Mouse (Mus musculus): ENCODE results near the gene Spcs2.

Spcs2 gene

DNA sequence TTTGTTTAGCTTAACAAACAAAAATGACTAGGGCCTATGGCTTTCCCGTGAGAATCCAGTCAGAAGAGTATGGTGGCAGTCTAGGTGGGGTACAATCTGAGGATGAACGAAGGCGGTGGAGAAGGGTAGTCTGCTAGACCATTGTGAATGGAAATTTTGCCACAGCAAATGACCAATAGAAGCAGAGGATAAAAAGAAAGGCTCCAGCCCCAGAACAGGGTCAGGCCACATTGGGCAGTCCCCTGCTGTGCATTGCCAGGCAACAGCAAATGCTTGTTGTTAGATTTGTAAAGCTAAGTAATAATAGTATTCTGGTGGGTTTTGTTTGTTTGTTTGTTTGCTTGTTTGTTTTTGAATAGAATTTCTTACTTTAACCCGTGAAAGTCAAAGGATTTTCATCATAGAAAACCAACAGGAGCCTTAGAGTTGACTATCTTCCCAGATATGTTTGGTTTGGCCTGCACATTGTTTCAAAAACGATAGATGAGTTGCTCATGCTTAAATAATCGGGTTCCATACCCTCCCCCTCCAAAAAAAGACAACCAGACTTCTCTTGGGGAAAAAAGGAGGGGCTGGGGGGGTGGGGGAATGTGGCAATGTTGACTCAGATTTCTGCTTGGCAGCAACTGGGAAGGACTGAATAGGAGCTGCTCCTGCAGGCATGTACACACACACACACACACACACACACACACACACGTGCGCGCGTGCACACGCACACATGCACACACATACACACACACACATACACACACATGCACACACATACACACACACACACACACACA is 1.2 kb upstream of the Spcs2 start:
- no peak for DNase-seq (ENCODE audit: extremely low spot score, low read depth, low spot score)

DNA sequence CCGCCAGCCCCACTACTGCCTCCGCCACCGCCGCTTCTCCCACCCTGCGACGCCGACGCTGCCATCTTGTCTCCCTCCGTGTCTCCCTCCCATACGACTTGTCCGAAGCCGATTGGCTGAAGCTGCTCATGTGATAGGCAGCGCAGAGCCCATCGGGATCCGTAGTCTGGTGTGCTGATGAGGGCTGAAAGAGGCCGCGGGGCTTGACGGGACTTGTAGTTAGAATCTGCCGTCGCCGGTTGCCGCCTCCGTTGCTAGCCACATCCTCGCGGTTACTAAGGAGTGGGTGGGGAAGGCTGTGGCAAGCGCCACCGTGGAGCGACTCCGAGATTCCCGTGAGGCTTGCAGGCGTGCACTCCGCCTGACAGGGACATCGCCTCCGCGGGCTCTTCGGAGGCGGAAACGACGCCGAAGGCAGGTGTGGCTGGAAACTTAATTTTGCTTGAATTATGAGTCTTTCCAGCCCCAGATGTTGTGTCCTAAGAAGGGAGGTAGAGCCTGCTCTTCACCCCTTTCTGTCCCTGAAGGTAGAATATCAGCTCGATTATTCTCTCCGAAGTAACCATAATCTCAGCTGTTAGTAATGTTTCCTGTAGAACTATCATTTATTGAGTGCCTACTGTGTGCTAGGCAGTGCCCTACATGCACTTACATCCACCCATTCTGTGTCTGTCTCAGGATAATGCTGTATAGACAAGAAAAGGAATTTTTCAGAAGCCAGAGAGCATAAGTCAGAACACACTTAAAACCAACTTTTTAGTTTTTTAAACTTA is 4.3 kb downstream of the Spcs2 start, which contains the start of gene Xrra1:
Xrra1 (plus strand) TSS at position 304 of the 773 bp plus-strand sequence.
- peak; percentile 94 for DNase-seq (ENCODE audit: extremely low spot score, low read depth, low spot score)

GRCm38 (mm10) chr7:99858175-99858812 is 5.0 kb downstream of the Spcs2 start:
- DNase-seq (ENCODE audit: extremely low spot score, low read depth, low spot score): no peak

GRCm38 (mm10) chr7:99856266-99856861 is 6.9 kb downstream of the Spcs2 start:
- DNase-seq (ENCODE audit: extremely low spot score, low read depth, low spot score): no peak

GRCm38 (mm10) chr7:99854311-99854710 is 9.0 kb downstream of the Spcs2 start:
- no peak for DNase-seq (ENCODE audit: extremely low spot score, low read depth, low spot score)

GRCm38 (mm10) chr7:99853350-99853749 is 9.9 kb downstream of the Spcs2 start:
- DNase-seq (ENCODE audit: extremely low spot score, low read depth, low spot score): no peak

DNA sequence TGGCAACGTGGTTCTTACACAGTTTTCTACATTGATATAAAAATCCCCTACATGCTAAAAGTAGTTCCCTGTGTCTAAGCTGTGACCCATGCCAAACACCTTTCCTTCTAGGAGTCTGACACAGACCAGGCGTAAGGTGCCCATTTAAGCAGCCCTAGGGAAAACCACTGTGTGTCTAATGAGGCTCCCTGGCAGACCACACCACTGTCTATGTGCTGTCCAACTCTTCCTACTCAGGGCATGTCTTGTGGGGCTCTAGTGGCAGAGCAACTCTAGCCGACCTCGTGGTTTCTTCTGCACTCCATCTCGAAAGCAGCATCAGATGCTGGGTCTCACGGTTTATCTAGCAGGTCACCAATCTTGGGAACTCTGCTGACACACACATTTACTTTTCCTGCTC is 11.6 kb downstream of the Spcs2 start:
- no peak for DNase-seq (ENCODE audit: extremely low spot score, low read depth, low spot score)

DNA sequence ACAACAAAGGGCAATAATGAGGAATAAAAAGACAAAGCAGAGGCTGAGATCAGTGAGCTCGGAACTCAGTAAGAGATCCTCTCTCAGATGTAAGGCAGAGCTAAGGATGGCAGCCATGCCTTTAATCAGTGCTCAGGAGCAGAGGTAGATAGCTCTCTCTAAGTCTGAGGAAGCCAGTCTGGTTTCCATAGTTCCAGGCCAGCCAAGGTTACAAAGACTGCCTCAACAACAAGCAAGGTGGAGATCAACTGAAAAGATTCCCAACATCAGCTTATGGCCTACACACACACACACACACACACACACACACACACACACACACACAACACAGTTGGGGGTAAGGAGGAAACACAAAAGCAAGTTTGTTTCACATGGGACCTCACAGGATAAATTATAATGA is 12.1 kb downstream of the Spcs2 start:
- DNase-seq (ENCODE audit: extremely low spot score, low read depth, low spot score): no peak

GRCm38 (mm10) chr7:99850534-99850933 is 12.7 kb downstream of the Spcs2 start:
- no peak for DNase-seq (ENCODE audit: extremely low spot score, low read depth, low spot score)

GRCm38 (mm10) chr7:99845533-99846236 is 17.6 kb downstream of the Spcs2 start:
- DNase-seq (ENCODE audit: extremely low spot score, low read depth, low spot score): no peak

DNA sequence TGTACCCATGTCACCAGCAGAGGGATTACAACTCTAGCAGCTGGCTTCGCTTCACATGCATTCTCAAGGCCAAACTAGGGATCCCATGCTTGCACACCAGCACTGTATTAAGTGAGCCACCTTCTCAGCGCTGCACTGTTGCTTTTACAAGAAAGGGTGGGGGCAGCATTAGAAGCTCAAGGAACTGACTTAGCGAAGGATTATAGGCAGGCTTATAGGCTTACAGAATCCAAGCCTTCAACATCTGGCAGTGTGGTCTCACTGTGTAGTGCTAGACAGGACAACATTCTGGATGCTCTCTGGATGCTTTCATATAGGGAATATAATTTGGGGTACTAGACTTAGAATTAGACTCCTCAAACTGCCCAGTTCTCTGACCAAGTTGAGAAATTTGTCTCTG is 25.0 kb downstream of the Spcs2 start:
- DNase-seq (ENCODE audit: extremely low spot score, low read depth, low spot score): no peak

DNA sequence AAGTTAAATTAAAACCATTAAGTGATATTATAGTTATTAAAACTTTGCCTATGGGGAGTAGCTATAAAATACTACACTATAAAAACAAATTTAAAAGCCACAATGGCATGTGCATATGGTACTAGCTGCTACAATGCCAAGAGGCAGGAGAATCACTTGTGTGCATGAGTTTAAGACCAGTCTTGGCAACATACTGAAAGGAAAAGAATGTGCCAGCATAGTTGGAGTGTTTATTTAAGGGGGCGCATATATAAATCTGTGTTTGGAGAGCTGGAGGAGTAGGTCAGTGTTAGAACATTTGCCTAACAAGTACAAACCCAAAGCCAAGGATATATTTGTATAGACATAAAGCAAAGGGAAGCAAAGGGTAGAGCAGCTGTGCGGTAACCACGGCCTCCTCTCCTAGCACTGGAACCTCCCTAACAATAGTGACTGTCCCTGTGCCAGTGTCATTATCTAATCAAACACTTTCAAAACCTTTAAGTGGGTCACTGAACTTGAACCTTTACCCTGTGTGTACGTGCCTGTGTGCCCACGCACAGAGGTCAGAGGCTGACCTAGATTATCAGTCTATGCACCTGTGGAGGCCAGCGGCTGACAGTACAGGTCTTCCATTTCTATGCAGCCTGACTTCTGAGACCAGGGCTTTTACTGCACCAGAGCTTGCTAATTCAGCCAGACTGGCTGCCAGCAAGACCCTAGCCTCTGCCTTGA is 25.7 kb downstream of the Spcs2 start:
- no peak for DNase-seq (ENCODE audit: extremely low spot score, low read depth, low spot score)

DNA sequence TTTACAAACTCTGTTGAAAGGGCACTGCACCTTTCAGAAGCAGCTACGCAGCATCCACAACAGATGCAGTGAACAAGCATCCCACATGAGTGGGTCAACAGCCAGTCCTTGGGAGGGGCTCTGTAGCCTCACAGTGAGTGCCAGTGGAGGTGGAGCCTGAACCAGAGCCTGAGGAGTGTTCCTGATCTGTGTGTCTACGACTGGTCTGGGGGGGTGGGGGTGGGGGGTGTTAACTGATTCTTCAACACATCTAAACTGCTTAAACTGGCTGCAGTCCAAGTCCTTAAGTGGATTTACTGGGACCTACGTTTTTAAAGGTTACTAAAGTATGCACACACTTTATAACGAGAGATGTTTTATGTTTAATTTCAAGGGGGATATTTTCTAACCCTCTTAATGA is 26.5 kb downstream of the Spcs2 start:
- no peak for DNase-seq (ENCODE audit: extremely low spot score, low read depth, low spot score)

DNA sequence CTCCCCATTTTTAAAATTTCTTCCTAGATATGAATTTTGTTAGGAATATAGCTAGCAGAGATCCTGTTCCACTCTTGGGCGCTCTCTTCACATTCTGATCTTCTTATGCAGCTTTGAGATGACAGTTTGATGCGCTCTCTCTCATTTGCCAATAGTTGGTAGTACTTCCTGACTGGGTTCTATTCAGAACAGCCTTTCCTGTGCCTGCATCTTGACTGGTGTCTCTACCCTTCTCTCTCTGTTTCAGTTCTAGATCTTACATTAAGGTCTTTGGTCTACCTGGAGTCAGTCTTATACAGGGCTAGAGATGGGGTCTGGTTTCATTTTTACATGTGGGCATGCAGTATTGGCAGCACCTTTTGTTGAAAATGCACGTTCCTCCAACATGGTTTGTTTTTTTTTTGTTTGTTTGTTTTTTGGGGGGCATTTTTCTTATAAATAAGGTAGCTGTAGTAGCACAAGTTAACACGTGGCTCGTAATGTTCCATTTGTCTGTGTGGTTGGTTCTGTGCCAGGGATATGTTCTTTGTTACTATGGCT is 28.9 kb downstream of the Spcs2 start:
- DNase-seq (ENCODE audit: extremely low spot score, low read depth, low spot score): no peak

GRCm38 (mm10) chr7:99833846-99834222 is 29.4 kb downstream of the Spcs2 start:
- no peak for DNase-seq (ENCODE audit: extremely low spot score, low read depth, low spot score)

GRCm38 (mm10) chr7:99833115-99833845 is 30.0 kb downstream of the Spcs2 start:
- DNase-seq (ENCODE audit: extremely low spot score, low read depth, low spot score): no peak

- DNase-seq (ENCODE audit: extremely low spot score, low read depth, low spot score): peak; percentile 76
Measured at GRCm38 (mm10) chr7:99828083-99828570, 35.1 kb downstream of the Spcs2 start, which contains the start of gene Neu3. Gene Neu3, minus strand, starts transcription at chr7:99828417.

GRCm38 (mm10) chr7:99826096-99826495 is 37.2 kb downstream of the Spcs2 start:
- no peak for DNase-seq (ENCODE audit: extremely low spot score, low read depth, low spot score)

- no peak for DNase-seq (ENCODE audit: extremely low spot score, low read depth, low spot score)
Measured at GRCm38 (mm10) chr7:99825511-99825910, 37.8 kb downstream of the Spcs2 start.

Measured in hindlimb bud, embryonic 11.5 days (tissue).